Mouse (Mus musculus): ENCODE data around the gene Apof. TPM values are rescaled to one million over a fixed set of nuclear protein-coding genes. Genes with fewer than 3 reads are reported as not detected.

Gene Apof
- polyA plus RNA-seq, 1 experiment: 0.38 TPM

DNA sequence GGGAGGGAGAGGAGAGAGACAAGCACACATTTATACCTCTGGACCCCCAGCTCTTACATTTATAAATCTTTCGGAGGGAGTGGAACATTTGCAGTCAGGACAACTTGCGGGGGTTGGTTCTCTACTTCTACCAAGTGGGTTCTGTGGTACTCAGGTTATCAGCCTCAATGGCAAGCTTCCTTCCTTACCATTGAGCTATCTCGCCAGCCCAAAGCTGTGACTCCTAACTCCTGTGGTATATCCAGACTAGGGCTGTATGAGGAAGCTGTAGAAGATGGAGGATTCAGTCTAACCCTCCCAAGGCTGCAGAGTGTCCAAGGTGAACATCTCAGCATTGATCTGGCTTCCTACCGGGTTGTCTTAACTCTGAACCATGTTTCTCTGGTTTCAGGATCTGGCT, 29.3 kb upstream of the Apof start:
- DNase-seq: no peak
- Histone ChIP-seq H3K27me3 (ENCODE audit: control insufficient read depth, insufficient read depth, low read length) (no peaks in the 10 kb centered on the region), H3K27ac (ENCODE audit: control insufficient read depth, insufficient read depth, low read length) (no peak overlapping the region), H3K4me1 (replicated peaks; ENCODE audit: control insufficient read depth, insufficient read depth, low read length) (no peaks in the 10 kb centered on the region), H3K36me3 (ENCODE audit: control insufficient read depth, insufficient read depth, low read length) (peaks cover 26% of the 10 kb centered on the region; the same call in 1 of the 2 replicates), H3K4me3 (ENCODE audit: control insufficient read depth, insufficient read depth, low read length) (no peak overlapping the region)
- 99% methylated on average over 4 of the region's 4 CpGs for WGBS
- TF ChIP-seq CTCF (IDR thresholded peaks at IDR 0.05; ENCODE audit: borderline replicate concordance, control insufficient read depth, extremely low read depth, insufficient read depth, low read length, poor library complexity): no peak
- TF ChIP-seq POLR2A (IDR thresholded peaks at IDR 0.05; ENCODE audit: control insufficient read depth, extremely low read depth, insufficient read depth, low read length, poor library complexity): no peak

DNA sequence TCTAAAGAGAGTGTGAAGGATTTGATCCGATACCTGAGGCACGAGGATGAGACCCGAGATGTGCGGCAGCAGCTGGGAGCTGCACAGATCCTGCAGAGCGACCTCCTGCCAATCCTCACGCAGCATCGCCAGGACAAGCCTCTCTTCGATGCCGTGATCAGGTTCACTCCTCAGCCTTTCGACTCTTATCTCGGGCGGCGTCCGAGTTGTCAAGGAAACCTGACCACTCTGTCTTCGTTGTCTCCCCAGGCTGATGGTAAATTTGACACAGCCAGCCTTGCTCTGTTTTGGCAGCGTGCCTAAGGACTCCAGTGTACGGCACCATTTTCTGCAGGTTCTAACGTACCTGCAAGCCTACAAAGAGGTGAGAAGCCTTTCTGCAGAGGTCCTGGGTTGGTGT, 28.3 kb upstream of the Apof start:
- no peak for DNase-seq
- Histone ChIP-seq H3K27me3 (ENCODE audit: control insufficient read depth, insufficient read depth, low read length) (no peaks in the 10 kb centered on the region), H3K27ac (ENCODE audit: control insufficient read depth, insufficient read depth, low read length) (no peak overlapping the region), H3K36me3 (ENCODE audit: control insufficient read depth, insufficient read depth, low read length) (peaks cover 27% of the 10 kb centered on the region; the same call in 1 of the 2 replicates), H3K4me3 (ENCODE audit: control insufficient read depth, insufficient read depth, low read length) (no peak overlapping the region), H3K4me1 (replicated peaks; ENCODE audit: control insufficient read depth, insufficient read depth, low read length) (no peaks in the 10 kb centered on the region)
- TF ChIP-seq POLR2A (IDR thresholded peaks at IDR 0.05; ENCODE audit: control insufficient read depth, extremely low read depth, insufficient read depth, low read length, poor library complexity): no peak
- TF ChIP-seq CTCF (IDR thresholded peaks at IDR 0.05; ENCODE audit: borderline replicate concordance, control insufficient read depth, extremely low read depth, insufficient read depth, low read length, poor library complexity): no peak
- 93% methylated on average over 18 of the region's 18 CpGs for WGBS

DNA sequence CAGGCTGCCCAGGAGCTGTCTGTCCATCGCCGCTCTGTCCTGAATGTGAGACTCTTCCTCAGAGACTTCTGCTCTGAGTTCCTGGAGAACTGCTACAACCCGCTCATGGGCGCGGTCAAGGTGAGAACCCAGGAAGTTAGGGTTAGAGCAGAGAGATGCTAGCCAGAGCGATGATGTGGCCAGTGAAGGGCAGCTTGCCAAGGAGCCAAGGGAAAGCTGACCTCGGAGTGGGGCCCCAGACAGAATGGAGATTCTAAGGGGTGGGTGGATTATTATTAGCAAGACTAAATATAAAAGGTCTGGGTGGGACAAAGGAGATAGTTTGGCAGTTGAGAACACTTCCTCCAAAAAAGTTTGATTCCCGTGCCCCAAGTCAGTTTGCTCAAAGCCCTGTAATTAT, 25.2 kb upstream of the Apof start:
- TF ChIP-seq CTCF (IDR thresholded peaks at IDR 0.05; ENCODE audit: borderline replicate concordance, control insufficient read depth, extremely low read depth, insufficient read depth, low read length, poor library complexity): no peak
- TF ChIP-seq POLR2A (IDR thresholded peaks at IDR 0.05; ENCODE audit: control insufficient read depth, extremely low read depth, insufficient read depth, low read length, poor library complexity): no peak
- Histone ChIP-seq H3K36me3 (ENCODE audit: control insufficient read depth, insufficient read depth, low read length) (peaks cover 52% of the 10 kb centered on the region), H3K27ac (ENCODE audit: control insufficient read depth, insufficient read depth, low read length) (no peak overlapping the region)

DNA sequence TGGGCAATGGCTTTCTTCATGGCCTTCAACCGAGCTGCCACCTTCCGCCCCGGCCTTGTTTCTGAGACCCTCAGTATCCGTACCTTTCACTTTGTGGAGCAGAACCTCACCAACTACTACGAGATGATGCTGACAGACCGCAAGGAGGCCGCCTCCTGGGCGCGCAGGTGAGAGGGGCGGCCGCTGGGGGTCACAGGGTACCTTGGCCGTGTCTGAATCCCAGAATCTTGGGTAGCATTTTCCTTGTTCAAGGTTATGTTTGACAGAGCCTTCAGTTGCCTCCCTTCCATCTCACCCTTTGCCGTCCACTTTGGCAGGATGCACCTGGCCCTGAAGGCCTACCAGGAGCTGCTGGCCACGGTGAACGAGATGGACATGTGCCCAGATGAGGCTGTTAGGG, 24.4 kb upstream of the Apof start:
- no peak for TF ChIP-seq POLR2A (IDR thresholded peaks at IDR 0.05; ENCODE audit: control insufficient read depth, extremely low read depth, insufficient read depth, low read length, poor library complexity)
- no peak for TF ChIP-seq CTCF (IDR thresholded peaks at IDR 0.05; ENCODE audit: borderline replicate concordance, control insufficient read depth, extremely low read depth, insufficient read depth, low read length, poor library complexity)

More for the DNA sequence above, 25.2 kb upstream of the Apof start:
- Histone ChIP-seq H3K4me3 (ENCODE audit: control insufficient read depth, insufficient read depth, low read length) (no peak overlapping the region), H3K4me1 (replicated peaks; ENCODE audit: control insufficient read depth, insufficient read depth, low read length) (no peaks in the 10 kb centered on the region), H3K27me3 (ENCODE audit: control insufficient read depth, insufficient read depth, low read length) (no peaks in the 10 kb centered on the region)
- WGBS: 94% methylated on average over 8 of the region's 8 CpGs
- no peak for DNase-seq

DNA sequence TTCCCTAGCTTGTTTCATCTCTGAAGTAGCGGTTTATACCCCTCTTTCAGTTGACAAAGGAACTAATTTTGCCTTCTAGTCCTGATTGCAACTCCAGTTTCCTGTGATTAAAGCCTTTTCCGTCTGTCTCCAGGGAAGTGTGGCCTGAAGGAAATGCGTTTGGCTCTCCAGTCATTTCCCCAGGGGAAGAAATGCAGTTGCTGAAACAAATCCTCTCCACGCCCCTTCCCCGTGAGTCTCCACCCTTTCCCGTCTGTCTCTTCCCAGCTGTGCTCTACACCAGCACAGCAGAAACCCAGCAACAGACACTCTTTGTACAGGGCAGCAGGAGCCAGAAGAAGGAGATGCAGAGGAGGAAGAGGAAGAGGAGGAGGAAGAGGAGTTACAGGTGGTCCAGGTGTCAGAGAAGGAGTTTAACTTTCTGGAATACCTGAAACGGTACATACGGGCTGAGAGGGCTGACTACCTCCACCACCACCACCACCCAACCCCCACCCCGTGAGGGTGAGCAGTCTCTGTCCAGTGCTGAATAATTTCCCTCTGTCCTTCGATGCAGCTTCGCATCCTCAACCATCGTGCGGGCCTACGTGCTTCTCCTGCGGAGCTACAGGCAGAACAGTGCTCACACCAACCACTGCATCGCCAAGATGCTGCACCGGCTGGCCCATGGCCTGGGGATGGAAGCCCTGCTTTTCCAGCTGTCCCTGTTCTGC, 21.3 kb upstream of the Apof start:
- Histone ChIP-seq H3K4me1 (replicated peaks; ENCODE audit: control insufficient read depth, insufficient read depth, low read length) (no peaks in the 10 kb centered on the region), H3K27ac (ENCODE audit: control insufficient read depth, insufficient read depth, low read length) (no peak overlapping the region), H3K4me3 (ENCODE audit: control insufficient read depth, insufficient read depth, low read length) (no peak overlapping the region), H3K36me3 (ENCODE audit: control insufficient read depth, insufficient read depth, low read length) (peaks cover 56% of the 10 kb centered on the region), H3K27me3 (ENCODE audit: control insufficient read depth, insufficient read depth, low read length) (no peaks in the 10 kb centered on the region)
- 94% methylated on average over 17 of the region's 17 CpGs for WGBS
- no peak for TF ChIP-seq CTCF (IDR thresholded peaks at IDR 0.05; ENCODE audit: borderline replicate concordance, control insufficient read depth, extremely low read depth, insufficient read depth, low read length, poor library complexity)
- TF ChIP-seq POLR2A (IDR thresholded peaks at IDR 0.05; ENCODE audit: control insufficient read depth, extremely low read depth, insufficient read depth, low read length, poor library complexity): no peak
- no peak for DNase-seq

More for the DNA sequence above, 24.4 kb upstream of the Apof start:
- no peaks in the 10 kb centered on the region for H3K27me3 ChIP-seq (ENCODE audit: control insufficient read depth, insufficient read depth, low read length)
- no peak for DNase-seq
- WGBS: 96% methylated on average over 15 of the region's 15 CpGs
- H3K27ac ChIP-seq (ENCODE audit: control insufficient read depth, insufficient read depth, low read length): no peak overlapping the region
- no peak overlapping the region for H3K4me3 ChIP-seq (ENCODE audit: control insufficient read depth, insufficient read depth, low read length)
- H3K36me3 ChIP-seq (ENCODE audit: control insufficient read depth, insufficient read depth, low read length): peaks cover 56% of the 10 kb centered on the region
- no peaks in the 10 kb centered on the region for H3K4me1 ChIP-seq (replicated peaks; ENCODE audit: control insufficient read depth, insufficient read depth, low read length)

DNA sequence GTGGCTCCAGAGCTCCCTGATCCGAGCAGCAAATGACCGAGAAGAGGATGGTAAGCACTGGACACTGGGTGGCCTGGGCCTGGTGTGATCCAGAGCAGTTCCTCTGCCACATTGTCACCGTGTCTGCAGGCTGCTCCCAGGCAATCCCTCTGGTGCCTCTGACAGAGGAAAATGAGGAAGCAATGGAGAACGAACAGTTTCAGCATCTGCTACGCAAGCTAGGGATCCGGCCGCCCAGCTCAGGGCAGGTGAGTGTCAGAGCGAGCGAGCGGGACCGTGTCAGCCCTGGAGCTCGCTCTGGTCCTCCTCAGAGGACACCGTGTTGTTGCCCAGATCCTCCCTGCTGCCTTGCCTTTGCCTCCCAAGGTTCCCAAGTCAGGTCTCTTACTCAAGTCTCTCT, 17.9 kb upstream of the Apof start:
- Histone ChIP-seq H3K4me3 (ENCODE audit: control insufficient read depth, insufficient read depth, low read length) (no peak overlapping the region), H3K27ac (ENCODE audit: control insufficient read depth, insufficient read depth, low read length) (no peak overlapping the region), H3K36me3 (ENCODE audit: control insufficient read depth, insufficient read depth, low read length) (peaks cover 50% of the 10 kb centered on the region), H3K4me1 (replicated peaks; ENCODE audit: control insufficient read depth, insufficient read depth, low read length) (no peaks in the 10 kb centered on the region), H3K27me3 (ENCODE audit: control insufficient read depth, insufficient read depth, low read length) (no peaks in the 10 kb centered on the region)
- no peak for TF ChIP-seq CTCF (IDR thresholded peaks at IDR 0.05; ENCODE audit: borderline replicate concordance, control insufficient read depth, extremely low read depth, insufficient read depth, low read length, poor library complexity)
- no peak for TF ChIP-seq POLR2A (IDR thresholded peaks at IDR 0.05; ENCODE audit: control insufficient read depth, extremely low read depth, insufficient read depth, low read length, poor library complexity)
- 98% methylated on average over 13 of the region's 13 CpGs for WGBS
- DNase-seq: no peak

Measured in thymus, adult 2 months (tissue).